Mouse (Mus musculus): ENCODE results near the gene Dgkd. TPM values are rescaled to one million over a fixed set of nuclear protein-coding genes. Genes with fewer than 3 reads are reported as not detected.
"Not testable (repeated sequence)": the region's sequence is repeated elsewhere in the genome, so short reads cannot be mapped to it uniquely, and the experiment has no call there.

The Dgkd gene
- total RNA-seq (2021) = 10 to 100 TPM; 48.4 to 50.2 TPM
- long read RNA-seq, experiment 1, full-length matches to known transcripts = 35 of 56 reads
- long read RNA-seq, experiment 1, partial matches to known transcripts = 15 of 56 reads
- long read RNA-seq, experiment 1, other reads (novel, unspliced or antisense) = 6 of 56 reads
- long read RNA-seq, experiment 2, full-length matches to known transcripts = 45 of 90 reads
- long read RNA-seq, experiment 2, partial matches to known transcripts = 22 of 90 reads
- long read RNA-seq, experiment 2, other reads (novel, unspliced or antisense) = 23 of 90 reads

DNA sequence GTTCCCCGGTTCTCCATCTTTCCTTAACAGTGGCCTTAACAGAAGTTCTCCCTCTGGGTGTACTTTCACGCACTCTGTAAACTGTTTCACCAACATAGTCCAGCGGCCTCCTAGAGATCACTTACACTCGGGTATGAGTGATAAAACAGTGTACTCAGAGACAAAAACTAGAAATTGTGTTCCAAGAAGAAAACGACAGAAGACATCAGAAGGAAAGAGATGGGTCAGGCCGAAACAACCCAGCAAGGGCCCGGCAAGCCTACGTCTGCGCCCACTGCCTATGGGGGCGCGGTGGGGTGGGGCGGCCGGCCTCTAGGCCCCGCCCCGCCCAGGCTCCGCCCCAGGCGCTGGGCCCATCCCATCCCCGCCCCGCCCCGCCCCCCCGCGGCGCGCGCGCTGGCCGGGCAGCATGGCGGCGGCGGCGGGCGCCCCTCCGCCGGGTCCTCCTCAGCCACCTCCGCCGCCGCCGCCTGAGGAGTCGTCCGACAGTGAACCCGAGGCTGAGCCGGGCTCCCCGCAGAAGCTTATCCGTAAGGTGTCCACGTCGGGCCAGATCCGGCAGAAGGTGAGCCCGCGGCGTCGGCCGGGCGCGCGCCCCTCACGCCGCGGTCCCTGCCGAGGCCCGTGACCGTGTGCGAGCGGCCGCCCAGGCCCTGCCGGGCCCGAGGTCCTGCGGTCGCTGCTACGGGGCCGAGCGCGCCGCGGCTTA lies at the start of gene Dgkd:
TSS of gene Dgkd (plus strand) at position 396 of the 709 bp plus-strand sequence.
- DNase-seq (ENCODE audit: low spot score in 2 of 2) = peak; percentile 72 to 82

DNA sequence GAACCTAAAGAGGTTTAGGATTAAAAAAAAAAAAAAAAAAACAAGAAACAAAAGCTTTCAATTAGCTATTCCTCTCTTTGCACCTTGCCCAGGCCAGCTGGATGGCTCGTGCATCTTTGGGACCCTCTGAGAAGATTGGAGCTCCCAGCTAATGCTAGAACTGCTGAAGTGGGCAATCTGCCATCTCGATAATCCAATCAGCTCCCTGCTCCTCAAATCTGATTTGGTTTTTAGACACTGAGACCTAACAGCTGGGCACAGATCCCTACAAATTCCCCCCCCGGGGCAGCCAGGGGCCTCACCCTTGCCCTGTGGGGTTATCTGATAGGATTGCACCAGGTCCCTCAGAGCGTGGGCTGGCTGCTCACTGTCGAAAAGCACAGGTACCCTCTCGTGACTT lies 49.5 kb upstream of the Dgkd start, which contains the start of gene Sag:
TSS of gene Sag (plus strand) at position 105 of the 400 bp plus-strand sequence.
- no peak for DNase-seq (ENCODE audit: low spot score in 2 of 2)

DNA sequence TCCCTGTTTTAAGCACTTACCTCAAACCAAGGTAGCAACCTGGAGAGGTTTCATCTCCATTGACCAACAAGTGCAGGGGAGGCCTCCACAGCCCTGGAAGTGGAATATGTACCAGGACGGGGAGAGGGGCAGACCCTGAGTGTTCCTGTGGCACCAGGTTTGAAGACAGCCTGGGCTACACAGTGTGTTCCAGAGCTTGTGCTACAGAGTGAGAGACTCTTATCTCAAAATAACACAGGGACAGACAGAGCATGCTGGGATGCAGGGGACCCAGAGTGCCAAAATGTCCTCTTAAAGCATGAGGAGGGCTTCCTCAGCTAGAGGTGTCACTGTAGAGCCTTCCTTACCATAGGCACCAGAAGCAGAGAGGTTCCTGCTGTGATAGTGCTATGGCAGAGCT lies 45.3 kb upstream of the Dgkd start:
- DNase-seq (ENCODE audit: low spot score in 2 of 2) = no peak

GRCm38 (mm10) chr1:87811391-87811790 lies 41.7 kb upstream of the Dgkd start:
- DNase-seq (ENCODE audit: low spot score in 2 of 2) = no peak

- no peak for DNase-seq (ENCODE audit: low spot score in 2 of 2)
These were observed 41.0 kb upstream of the Dgkd start for GRCm38 (mm10) chr1:87812061-87812460.

DNA sequence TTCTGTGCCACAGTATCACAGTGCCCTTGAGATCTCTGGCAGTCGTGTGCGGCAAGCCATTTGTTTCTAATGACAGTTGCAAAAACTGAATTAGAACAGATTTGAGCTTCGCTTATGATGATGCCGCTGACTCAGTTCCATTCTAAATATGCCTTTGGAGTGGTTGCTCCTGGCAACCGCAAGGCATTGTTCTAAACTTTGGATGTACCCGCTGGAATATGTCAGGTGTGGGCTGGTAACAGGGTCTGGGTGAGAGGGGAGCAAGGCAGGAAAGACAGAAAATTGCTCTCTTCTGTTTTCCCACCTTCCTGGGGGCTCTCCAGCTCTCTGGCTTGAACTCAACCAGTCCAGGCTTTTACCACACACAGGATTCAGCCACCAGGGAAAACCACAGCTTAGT lies 39.9 kb upstream of the Dgkd start:
- no peak for DNase-seq (ENCODE audit: low spot score in 2 of 2)

GRCm38 (mm10) chr1:87813681-87814080 lies 39.4 kb upstream of the Dgkd start:
- no peak for DNase-seq (ENCODE audit: low spot score in 2 of 2)

GRCm38 (mm10) chr1:87824420-87824995 lies 28.6 kb upstream of the Dgkd start:
- no peak for DNase-seq (ENCODE audit: low spot score in 2 of 2)

DNA sequence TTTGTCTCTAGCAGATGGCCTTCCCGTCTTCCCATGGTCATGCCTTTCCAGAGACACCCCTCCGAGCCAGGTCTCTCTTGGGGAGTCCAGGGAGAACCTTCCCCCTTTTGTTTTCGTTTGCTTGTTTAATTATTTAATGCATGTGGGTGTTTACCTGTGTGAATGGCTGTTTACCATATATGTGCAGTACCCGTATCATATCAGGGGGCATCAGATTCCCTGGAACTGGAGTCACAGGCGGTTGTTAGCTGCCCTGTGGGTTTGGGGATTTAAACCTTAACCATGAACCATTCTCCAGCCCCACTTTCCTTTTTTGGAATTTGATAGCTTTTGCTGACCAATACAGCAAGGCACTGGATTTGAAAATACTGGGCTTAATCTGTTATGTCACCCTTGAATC lies 27.8 kb upstream of the Dgkd start:
- DNase-seq (ENCODE audit: low spot score in 2 of 2) = no peak

- no peak for DNase-seq (ENCODE audit: low spot score in 2 of 2)
These were observed 27.1 kb upstream of the Dgkd start for GRCm38 (mm10) chr1:87825991-87826390.

- no peak for DNase-seq (ENCODE audit: low spot score in 2 of 2)
These were observed 26.6 kb upstream of the Dgkd start for GRCm38 (mm10) chr1:87826474-87826873.

GRCm38 (mm10) chr1:87827476-87827875 lies 25.6 kb upstream of the Dgkd start:
- DNase-seq (ENCODE audit: low spot score in 2 of 2) = not testable (repeated sequence)

GRCm38 (mm10) chr1:87828185-87828584 lies 24.9 kb upstream of the Dgkd start:
- DNase-seq (ENCODE audit: low spot score in 2 of 2) = no peak

DNA sequence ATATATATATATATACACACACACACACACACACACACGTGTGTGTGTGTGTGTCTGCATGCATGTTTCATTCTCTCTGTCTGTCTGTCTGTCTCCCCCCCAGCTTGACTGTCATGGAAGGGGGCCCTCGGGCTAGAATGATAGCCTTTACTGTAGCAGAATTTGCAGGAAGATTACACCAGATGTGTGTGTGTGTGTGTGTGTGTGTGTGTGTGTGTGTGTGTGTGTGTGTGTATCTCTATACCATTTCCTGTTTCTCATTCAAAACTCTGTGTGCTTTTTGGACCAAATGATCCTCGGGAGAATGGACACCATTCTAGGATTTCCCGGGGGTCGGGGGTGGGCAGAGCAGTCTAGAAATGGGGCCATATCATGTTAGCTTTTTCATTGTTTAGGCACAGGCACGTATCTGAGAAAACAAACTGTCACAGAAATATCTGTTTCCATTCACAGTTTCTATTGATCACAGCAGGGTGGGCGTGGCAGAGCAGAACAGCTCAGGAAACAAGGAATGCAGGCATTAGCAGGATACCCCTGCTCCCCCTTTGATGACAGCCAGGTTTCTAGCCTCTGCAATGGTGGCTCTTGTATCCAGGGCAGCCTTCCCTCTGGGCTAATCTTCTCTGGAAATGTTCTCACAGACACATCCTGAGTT lies 24.0 kb upstream of the Dgkd start:
- DNase-seq (ENCODE audit: low spot score in 2 of 2) = no peak

DNA sequence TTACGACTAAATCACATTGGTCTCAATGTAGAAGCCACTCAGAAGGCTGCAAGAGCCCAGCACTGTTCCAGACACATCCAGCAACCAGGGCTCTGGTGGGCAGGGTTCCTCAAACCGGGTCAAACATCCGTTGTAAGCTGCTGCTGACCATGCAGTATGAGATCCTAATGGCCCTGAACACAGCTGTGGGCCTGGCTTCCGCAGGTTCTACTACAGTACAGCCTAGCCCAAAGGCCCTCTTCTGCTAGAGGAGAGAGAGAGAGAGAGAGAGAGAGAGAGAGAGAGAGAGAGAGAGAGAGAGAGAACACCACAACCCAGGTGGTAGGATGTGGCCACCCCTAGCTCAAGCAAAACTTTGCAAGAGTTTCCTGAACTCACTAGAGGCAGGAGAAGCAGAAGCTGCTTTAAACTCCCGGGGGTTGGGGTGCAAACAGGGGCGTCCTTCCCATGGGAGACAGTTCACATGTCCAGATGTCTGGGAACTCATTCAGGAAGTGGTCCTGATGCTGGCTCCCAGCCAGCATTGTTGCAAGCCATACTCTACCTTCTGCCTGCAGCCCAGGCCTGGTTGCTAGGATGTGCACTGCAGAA lies 23.4 kb upstream of the Dgkd start:
- no peak for DNase-seq (ENCODE audit: low spot score in 2 of 2)

GRCm38 (mm10) chr1:87836453-87836852 lies 16.6 kb upstream of the Dgkd start:
- DNase-seq (ENCODE audit: low spot score in 2 of 2) = no peak

- DNase-seq (ENCODE audit: low spot score in 2 of 2) = no peak
These were observed 16.1 kb upstream of the Dgkd start for GRCm38 (mm10) chr1:87837018-87837417.

GRCm38 (mm10) chr1:87840411-87841208 lies 12.5 kb upstream of the Dgkd start:
- DNase-seq (ENCODE audit: low spot score in 2 of 2) = no peak

- peak in 1 of 2 experiments; percentile 49 for DNase-seq (ENCODE audit: low spot score in 2 of 2)
These were observed 6.1 kb upstream of the Dgkd start for GRCm38 (mm10) chr1:87846801-87847474.

Measured in gastrocnemius, postnatal 4 days (tissue).